Mouse (Mus musculus): ENCODE results near the gene Fam173a.

Fam173a gene

GRCm38 (mm10) chr17:25792615-25793014 lies at the start of gene Fam173a:
Gene Fam173a, minus strand, starts transcription at chr17:25792901.
- DNase-seq = peak; percentile 65 to 73

GRCm38 (mm10) chr17:25841117-25841880 lies 48.6 kb upstream of the Fam173a start, which contains the start of gene Gm20683:
Gene Gm20683, minus strand, starts transcription at chr17:25841763.
- DNase-seq = no peak

- no peak for DNase-seq
Measured at GRCm38 (mm10) chr17:25840519-25840918, 47.8 kb upstream of the Fam173a start.

GRCm38 (mm10) chr17:25839455-25840235 lies 46.9 kb upstream of the Fam173a start:
- DNase-seq = no peak

- DNase-seq = no peak
Measured at GRCm38 (mm10) chr17:25838904-25839303, 46.2 kb upstream of the Fam173a start.

DNA sequence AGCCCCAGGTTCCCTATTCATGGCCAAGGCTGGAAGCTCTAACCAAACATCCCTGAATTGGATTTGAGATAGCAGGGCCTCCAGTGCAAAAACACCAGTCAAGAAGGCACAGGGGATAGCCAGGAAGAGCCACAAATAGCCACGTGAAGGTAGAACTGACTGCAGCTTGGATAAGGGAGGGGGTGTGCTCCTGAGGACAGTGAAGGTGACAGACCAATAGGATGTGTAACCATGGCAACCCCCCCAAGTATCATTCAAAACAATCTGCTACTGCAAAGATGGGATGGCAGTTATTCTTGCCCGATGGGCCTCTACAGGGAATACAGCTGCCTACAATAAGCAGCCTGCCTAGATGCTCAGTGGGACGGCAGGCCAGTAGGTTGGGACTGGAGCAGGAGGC lies 44.8 kb upstream of the Fam173a start:
- DNase-seq = no peak

GRCm38 (mm10) chr17:25837076-25837410 lies 44.3 kb upstream of the Fam173a start, which contains the start of gene Rhbdl1:
Gene Rhbdl1, minus strand, starts transcription at chr17:25837295.
- DNase-seq = peak; percentile 91

DNA sequence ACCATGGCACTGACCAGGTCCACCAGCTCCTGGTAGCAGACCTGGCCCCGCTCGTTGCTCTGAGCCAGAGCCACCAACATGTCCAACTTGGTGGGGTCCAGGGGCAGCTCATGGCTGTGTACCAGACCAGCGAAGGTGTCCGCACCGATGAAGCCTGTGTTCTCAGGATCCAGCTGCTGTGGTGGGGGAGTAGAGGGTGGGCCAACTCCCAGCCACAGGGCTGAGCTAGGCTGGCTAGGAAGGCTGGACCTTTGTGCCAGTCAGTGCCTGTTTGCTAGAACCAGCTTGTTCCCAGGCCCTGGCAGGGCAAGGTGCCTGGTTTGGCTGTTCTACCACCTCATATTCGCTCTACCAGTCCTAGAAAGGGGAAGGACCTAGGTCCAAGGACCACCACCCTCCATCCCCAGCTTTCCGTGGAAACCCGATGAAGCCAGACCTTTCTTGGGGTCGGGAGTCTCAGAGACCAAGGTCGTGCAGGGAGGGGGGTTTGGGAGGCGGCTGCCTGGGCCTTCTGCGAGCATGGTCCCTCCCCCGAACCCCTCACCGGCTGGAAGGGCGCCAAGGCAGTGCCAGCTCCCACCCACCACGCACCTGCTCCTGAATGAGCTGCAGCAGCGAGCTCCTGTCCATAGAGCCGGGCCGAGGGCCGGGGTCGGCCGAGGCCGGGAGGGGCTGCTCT lies 43.8 kb upstream of the Fam173a start:
- peak in 1 of 2 experiments; percentile 61 for DNase-seq

DNA sequence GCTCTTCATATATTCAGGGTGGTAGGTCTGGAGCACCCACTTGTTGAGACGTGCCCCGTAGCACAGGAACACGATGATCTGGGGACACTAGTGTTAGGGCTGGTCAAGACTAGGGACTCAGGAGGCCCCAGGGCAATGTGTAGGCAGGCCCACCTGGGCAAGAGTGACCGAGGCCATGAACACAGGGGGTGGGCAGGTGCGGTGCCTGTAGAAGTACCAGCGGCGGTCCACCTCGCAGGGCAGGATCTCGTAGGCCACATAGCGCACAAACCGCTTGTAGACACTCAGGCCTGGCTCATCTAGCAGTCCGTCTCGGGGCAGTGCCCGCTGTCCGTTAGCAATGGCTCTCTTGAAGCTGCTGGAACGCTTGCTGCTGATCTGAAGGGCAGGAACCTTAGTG lies 43.1 kb upstream of the Fam173a start:
- no peak for DNase-seq

- no peak for DNase-seq
Measured at GRCm38 (mm10) chr17:25835301-25835700, 42.6 kb upstream of the Fam173a start.

DNA sequence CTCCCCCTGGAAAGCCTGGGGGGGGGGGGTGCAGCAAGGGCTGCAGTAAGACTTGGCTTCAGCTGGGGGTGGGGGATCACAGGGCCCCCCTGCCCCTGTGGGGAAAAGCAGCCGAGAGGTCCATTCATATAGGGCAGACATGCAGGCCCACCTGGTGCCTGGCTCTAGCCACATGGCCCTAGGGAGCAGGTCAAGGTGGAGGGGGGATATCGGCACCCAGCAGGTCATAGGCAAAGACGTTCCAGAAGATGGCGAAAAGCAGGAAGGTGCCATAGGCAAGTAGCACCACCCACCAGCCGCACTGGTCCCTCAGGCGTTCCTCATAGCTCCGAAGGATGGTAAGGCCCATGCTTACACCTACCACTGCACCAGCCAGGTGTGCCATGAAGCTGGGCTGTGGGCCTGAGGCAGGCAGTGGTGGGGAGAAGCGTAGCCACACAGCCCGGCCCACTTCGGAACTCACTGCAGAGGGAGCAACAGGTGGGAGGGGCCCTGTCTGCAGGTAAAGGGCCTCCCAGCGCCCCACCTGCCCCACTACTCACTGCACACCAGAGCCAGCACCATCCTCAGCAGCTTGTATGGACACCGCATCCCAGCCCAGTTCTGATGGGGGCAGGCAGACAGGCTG lies 42.0 kb upstream of the Fam173a start:
- no peak for DNase-seq

DNA sequence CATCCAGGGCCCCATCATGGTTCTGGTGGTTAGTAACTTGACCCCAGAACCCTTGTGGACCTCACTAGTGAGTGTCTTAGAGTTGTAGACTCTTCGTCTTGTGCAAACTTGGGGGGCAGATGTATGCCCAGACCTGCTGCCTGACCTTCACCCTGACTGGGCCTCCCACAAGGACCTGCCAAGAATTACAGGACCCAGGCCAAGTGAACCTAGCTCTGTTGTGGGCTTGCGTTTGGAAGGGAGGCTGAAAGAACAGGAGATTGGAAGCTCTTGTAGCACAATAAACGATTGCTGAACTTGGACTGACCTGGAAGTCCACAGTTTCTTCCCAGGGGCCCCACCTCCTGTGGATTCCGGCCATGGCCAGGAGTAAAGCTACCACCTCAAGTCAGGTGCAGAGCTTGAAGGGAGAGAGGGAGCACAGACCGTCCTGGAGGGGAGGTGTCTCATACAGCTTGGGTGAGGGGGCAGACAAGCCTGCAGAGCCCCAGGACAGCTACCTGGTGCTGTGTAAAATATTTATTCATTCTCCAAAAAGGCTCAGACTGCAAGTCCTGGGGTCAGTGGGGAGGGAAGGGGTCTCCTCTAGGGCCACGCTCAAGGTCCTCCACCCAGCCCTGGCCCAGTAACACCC lies 41.4 kb upstream of the Fam173a start:
- DNase-seq = no peak

DNA sequence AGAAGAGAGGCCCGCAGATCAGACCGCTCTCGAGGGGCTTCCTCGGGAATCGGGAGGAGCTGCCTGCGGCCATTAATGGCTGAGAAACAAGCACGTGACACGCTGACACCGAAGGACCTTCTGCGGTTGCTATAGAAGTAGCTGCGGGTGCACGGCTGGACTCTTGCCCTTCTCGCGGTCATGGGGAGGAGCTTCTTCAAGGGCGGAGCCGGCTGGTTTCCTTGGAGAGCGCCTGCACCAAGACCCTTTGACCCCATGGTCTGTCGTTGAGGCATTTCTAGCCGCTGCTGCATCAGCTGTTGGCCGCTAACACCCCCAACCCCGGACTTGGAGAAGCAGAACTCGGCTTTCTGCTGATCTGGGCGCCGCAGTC lies 40.6 kb upstream of the Fam173a start, which contains the start of gene Stub1:
TSS of gene Stub1 (minus strand) at position 114 of the 373 bp plus-strand sequence.
- peak; percentile 92 to 94 for DNase-seq

GRCm38 (mm10) chr17:25832436-25833290 lies 40.0 kb upstream of the Fam173a start:
- peak; percentile 99 to 100 for DNase-seq

DNA sequence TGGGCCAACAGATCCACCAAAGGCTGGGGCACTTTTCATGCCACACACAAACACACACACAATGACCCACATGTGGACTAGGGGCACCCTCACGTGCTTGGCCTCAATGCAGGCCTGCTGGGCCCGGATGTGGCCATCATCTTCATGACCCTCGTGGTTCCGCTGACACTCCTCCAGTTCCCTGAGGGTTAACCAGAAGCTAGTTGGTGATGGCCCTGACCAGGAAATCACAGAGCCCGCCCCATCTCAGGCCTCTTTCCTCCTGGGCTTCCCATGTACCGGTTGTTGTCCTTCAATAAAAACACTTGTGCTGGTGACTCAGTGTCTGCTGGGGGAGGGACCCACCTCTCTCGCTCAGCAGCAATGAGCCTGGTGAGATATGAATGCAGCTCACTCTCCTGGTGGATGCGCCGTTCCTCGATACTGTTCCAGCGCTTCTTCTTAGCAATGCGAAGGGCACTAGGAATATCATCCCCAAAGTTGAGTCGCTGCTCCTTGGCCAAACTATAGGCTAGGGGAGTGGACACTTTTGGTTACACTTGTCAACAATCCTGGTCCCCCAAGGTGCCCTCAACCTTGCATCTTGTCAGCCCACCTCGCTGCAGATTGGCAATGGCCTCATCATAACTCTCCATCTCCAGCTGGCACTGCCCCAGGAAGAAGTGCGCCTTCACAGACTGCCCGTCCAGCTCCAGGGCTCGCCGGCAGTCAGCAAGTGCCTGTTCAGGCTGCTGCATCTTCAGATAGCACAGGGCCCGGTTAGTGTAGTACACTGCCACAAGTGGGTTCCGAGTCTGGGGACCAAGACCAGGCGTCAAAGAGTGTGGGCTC lies 39.0 kb upstream of the Fam173a start:
- DNase-seq = peak; percentile 67 to 77

DNA sequence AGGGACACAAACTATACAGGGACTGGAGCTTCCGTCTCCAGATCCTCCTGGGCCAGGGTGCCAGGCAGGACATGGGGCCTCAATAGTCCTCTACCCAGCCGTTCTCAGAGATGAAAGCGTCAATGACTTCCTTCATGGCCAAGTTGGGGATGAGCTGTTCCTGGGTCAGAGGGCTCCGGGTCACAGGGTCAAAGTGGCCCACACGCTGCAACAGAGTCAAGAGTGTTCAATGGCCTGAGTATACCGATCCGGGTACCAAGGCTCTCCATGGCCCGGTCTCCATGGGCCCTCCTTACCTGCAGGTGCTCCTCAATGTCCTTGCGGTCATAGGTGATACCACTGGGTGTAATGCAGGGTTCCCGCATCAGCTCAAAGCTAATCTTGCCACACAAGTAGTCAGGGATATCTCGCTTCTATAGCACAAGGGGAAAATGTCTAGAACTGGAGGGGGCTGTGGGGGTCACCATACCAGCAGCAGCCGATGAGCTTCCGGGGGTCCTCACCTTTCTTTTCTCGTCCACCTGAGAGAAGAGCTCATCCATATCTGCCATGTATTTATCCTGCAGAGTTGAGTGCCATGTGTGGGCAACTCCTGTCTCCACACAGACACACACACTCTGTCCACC lies 38.2 kb upstream of the Fam173a start:
- no peak for DNase-seq

DNA sequence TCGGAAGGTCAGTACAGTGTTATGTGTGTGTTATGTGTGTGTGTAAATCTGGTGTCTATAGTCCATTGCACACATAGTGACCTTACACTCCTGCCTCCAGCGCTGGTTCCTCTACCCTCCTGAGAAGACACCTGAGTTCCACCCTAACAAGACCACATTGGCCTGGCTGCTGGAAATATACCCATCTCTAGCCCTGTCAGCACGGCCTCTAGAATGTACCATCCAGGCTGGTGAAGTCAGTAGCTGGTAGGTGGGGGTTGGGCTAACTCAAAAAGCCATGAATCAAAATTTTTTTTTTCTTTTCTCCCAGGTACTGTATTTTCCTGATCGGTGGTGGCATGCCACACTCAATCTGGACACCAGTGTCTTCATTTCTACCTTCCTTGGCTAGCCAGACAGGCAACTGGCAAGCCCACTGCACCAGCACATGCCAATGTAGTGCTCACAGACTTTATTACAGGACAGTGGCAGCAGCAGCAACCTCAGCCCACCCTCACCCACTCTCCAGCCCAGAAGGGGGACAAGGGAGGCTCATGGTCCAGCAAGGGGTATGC lies 37.6 kb upstream of the Fam173a start:
- no peak for DNase-seq

DNA sequence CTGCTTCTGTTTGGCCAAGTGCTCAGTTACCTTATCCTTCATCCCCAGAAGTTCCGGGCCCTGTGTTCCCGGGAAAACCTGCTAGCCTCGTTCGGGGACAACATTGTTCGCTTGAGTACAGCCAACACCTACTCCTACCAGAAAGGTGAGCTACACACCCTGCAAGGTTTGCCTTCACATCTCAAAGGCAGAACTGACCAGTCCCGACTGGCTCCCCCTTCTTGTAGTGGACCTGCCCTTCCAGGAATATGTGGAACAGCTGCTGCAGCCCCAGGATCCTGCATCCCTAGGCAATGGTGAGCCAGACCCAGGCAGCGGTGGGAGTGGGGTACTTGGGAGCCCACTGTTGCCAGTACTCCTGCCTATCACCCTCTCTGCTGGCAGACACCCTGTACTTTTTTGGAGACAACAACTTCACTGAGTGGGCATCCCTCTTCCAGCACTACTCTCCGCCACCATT lies 36.9 kb upstream of the Fam173a start:
- DNase-seq = no peak

Data from cerebellum, postnatal 14 days (tissue).